Mouse (Mus musculus) liver, embryonic 14.5 days (tissue): ENCODE measurements around the gene Fam196b. TPM values are rescaled to one million over a fixed set of nuclear protein-coding genes. Genes with fewer than 3 reads are reported as not detected.

ENCODE experiments used
- ATAC-seq: fragments of 200-750 bp; cut with Nextera tagmentation; 2 replicates; pipeline ENCODE4 v1.8.0; 2017; ENCODE audit warnings: moderate number of reproducible peaks, mild to moderate bottlenecking, moderate library complexity; ENCODE audit not compliant: insufficient read depth
- DNase-seq, 3 experiments: peaks; one replicate each; pipeline ENCODE4 v3.0.0-alpha.2; 2012 to 2013; ENCODE audit warnings: low read depth in 3 of 3, low spot score in 3 of 3
- H3K27ac ChIP-seq: fragments of 300-500 bp; sonication (generic); 2 replicates; pipeline ENCODE4 v1.5.1; 2014; ENCODE audit warnings: moderate library complexity, mild to moderate bottlenecking, control low read depth, inconsistent platforms
- H3K27me3 ChIP-seq: fragments of 300-500 bp; sonication (generic); 2 replicates; pipeline ENCODE4 v1.6.1; 2014; ENCODE audit warnings: mild to moderate bottlenecking, low read length, moderate library complexity; ENCODE audit not compliant: control insufficient read depth, insufficient read depth
- H3K36me3 ChIP-seq: fragments of 300-500 bp; sonication (generic); replicated peaks from 2 replicates; pipeline ENCODE4 v1.6.1; 2014; ENCODE audit warnings: low read depth; ENCODE audit not compliant: control insufficient read depth, insufficient read depth
- H3K4me1 ChIP-seq, 2 experiments: fragments of 200-500 bp in 1 of 2; fragments of 300-500 bp in 1 of 2; sonication (generic) in 1 of 2; replicated peaks; 2 replicates each; pipeline ENCODE4 v1.6.1; 2012 to 2014; ENCODE audit warnings: antibody characterized with exemption in 1 of 2, inconsistent platforms in 1 of 2, low read length in 1 of 2; ENCODE audit not compliant: control insufficient read depth in 2 of 2, insufficient read depth in 2 of 2
- H3K4me2 ChIP-seq: fragments of 300-500 bp; sonication (generic); 2 replicates; pipeline ENCODE4 v1.6.1; 2014; ENCODE audit warnings: low read depth, mild to moderate bottlenecking, control low read depth, moderate library complexity
- H3K4me3 ChIP-seq, 2 experiments: fragments of 200-500 bp in 1 of 2; fragments of 300-500 bp in 1 of 2; sonication (generic) in 1 of 2; 2 replicates each; pipeline ENCODE4 v1.5.1; 2012 to 2014; ENCODE audit warnings: low read depth in 2 of 2, low read length in 2 of 2, mild to moderate bottlenecking in 2 of 2, control low read depth in 1 of 2, inconsistent platforms in 1 of 2, moderate library complexity in 1 of 2; ENCODE audit not compliant: insufficient read depth in 1 of 2
- H3K9ac ChIP-seq: fragments of 300-500 bp; sonication (generic); replicated peaks from 2 replicates; pipeline ENCODE4 v1.6.1; 2014; ENCODE audit warnings: mild to moderate bottlenecking, control low read depth, moderate library complexity
- H3K9me3 ChIP-seq: fragments of 300-500 bp; sonication (generic); 2 replicates; pipeline ENCODE4 v1.6.1; 2016; ENCODE audit warnings: low read length, mixed read lengths; ENCODE audit not compliant: control insufficient read depth
- CTCF ChIP-seq: IDR thresholded peaks from 2 replicates; pipeline ENCODE4 v1.5.1; 2016; ENCODE audit warnings: antibody characterized with exemption, low read depth, control low read depth
- EP300 ChIP-seq: IDR thresholded peaks from 2 replicates; pipeline ENCODE4 v1.6.1; 2016; ENCODE audit warnings: antibody characterized with exemption, low read depth
- WGBS: fragments of 180-500 bp; shearing (Covaris S2); extraction: QIAGEN DNeasy Blood & Tissue Kit; methylation state at CpG from one replicate; pipeline ENCODE4 v1.1.7; 2014; ENCODE audit not compliant: insufficient replicate concordance; 5-methylcytosine and 5-hydroxymethylcytosine counted together
- polyA plus RNA-seq, 2 experiments: library from polyadenylated mRNA; depleted of rRNA in 1 of 2; stranded (reverse) in 1 of 2; unstranded in 1 of 2; fragments of >200 nt; fragmentation: Nextera tagmentation in 1 of 2; extraction: Ambion mirVana in 1 of 2; gene quantifications; 2 replicates each; pipeline versions ENCODE4 v1.2.1 to v1.2.3; 2012 to 2014

Fam196b gene
- polyA plus RNA-seq, 2 experiments, result 0.03 TPM; not detected in 1

- H3K27me3 ChIP-seq, result no peaks in the 10 kb centered on the region
- H3K4me3 ChIP-seq, result no peak overlapping the region
- no peak overlapping the region for H3K27ac ChIP-seq
- TF ChIP-seq CTCF, result no peak
- no peak for TF ChIP-seq EP300
- H3K9me3 ChIP-seq, result no peaks in the 10 kb centered on the region
- WGBS, result 13% methylated on average over 2 of the region's 2 CpGs
- ATAC-seq (no peak), DNase-seq (no peak)
- peaks cover 0 to 4% of the 10 kb centered on the region in 2 experiments; a peak in 2 of 4 replicates for H3K4me1 ChIP-seq
- no peaks in the 10 kb centered on the region for H3K36me3 ChIP-seq
- no peak overlapping the region for H3K4me2 ChIP-seq
- H3K9ac ChIP-seq, result no peak overlapping the region
These were observed 83.9 kb downstream of the Fam196b start for GRCm38 (mm10) chr11:34398555-34398954.

GRCm38 (mm10) chr11:34401343-34401742, 86.7 kb downstream of the Fam196b start:
- Histone ChIP-seq H3K9ac (no peak overlapping the region), H3K27me3 (no peaks in the 10 kb centered on the region), H3K36me3 (no peaks in the 10 kb centered on the region), H3K27ac (no peak overlapping the region), H3K4me1 (peaks cover 0 to 4% of the 10 kb centered on the region in 2 experiments; a peak in 2 of 4 replicates), H3K9me3 (no peaks in the 10 kb centered on the region), H3K4me2 (no peak overlapping the region), H3K4me3 (no peak overlapping the region)
- no peak for ATAC-seq
- 78% methylated on average over 8 of the region's 8 CpGs for WGBS
- TF ChIP-seq EP300 (no peak), CTCF (no peak)
- DNase-seq, result no peak

GRCm38 (mm10) chr11:34405311-34405710, 90.7 kb downstream of the Fam196b start:
- Histone ChIP-seq H3K9me3 (no peaks in the 10 kb centered on the region), H3K27ac (no peak overlapping the region), H3K36me3 (no peaks in the 10 kb centered on the region), H3K27me3 (no peaks in the 10 kb centered on the region), H3K4me3 (no peak overlapping the region), H3K4me1 (no peaks in the 10 kb centered on the region), H3K9ac (no peak overlapping the region), H3K4me2 (no peak overlapping the region)
- ATAC-seq (no peak), DNase-seq (no peak)
- TF ChIP-seq CTCF, result no peak
- no peak for TF ChIP-seq EP300
- 72% methylated on average over 1 of the region's 1 CpGs for WGBS

GRCm38 (mm10) chr11:34406309-34406708, 91.7 kb downstream of the Fam196b start:
- Histone ChIP-seq H3K9me3 (no peaks in the 10 kb centered on the region), H3K27ac (no peak overlapping the region), H3K36me3 (no peaks in the 10 kb centered on the region), H3K27me3 (no peaks in the 10 kb centered on the region), H3K4me2 (no peak overlapping the region), H3K4me3 (no peak overlapping the region), H3K9ac (no peak overlapping the region), H3K4me1 (no peaks in the 10 kb centered on the region)
- TF ChIP-seq CTCF (no peak), EP300 (no peak)
- ATAC-seq (no peak), DNase-seq (no peak)
- WGBS, result 62% methylated on average over 8 of the region's 8 CpGs

GRCm38 (mm10) chr11:34406850-34407249, 92.2 kb downstream of the Fam196b start:
- H3K4me3 ChIP-seq, result no peak overlapping the region
- ATAC-seq (no peak), DNase-seq (no peak)
- no peaks in the 10 kb centered on the region for H3K36me3 ChIP-seq
- WGBS, result 47% methylated on average over 5 of the region's 5 CpGs
- H3K27ac ChIP-seq, result no peak overlapping the region
- TF ChIP-seq CTCF, result no peak
- no peak for TF ChIP-seq EP300
- H3K9me3 ChIP-seq, result no peaks in the 10 kb centered on the region
- H3K9ac ChIP-seq, result no peak overlapping the region
- no peak overlapping the region for H3K4me2 ChIP-seq
- no peaks in the 10 kb centered on the region for H3K27me3 ChIP-seq
- no peaks in the 10 kb centered on the region for H3K4me1 ChIP-seq
